Mouse (Mus musculus) bone marrow, adult 2 months (tissue): ENCODE measurements around the gene Ccdc82. TPM values are rescaled to one million over a fixed set of nuclear protein-coding genes. Genes with fewer than 3 reads are reported as not detected.
A peak's percentile ranks its signal among the peaks of the same experiment; 100 is the strongest.

Source experiments
- H3K27ac ChIP-seq: fragments of 200-500 bp; 2 replicates; pipeline ENCODE4 v1.5.1; 2012; ENCODE audit warnings: low read depth, mild to moderate bottlenecking, control low read depth, inconsistent platforms, low read length; ENCODE audit not compliant: control insufficient read depth, poor library complexity, insufficient read depth
- H3K4me1 ChIP-seq: fragments of 200-500 bp; 2 replicates; pipeline ENCODE4 v1.6.1; 2011; ENCODE audit warnings: low read length; ENCODE audit not compliant: control insufficient read depth, insufficient read depth
- H3K4me3 ChIP-seq: fragments of 200-500 bp; replicated peaks from 2 replicates; pipeline ENCODE3; 2011; ENCODE audit warnings: mild to moderate bottlenecking, low read depth, low read length, control low read depth; ENCODE audit not compliant: control insufficient read depth
- CTCF ChIP-seq: fragments of 200-500 bp; IDR thresholded peaks from 2 replicates; pipeline ENCODE4 v1.5.1; 2011; ENCODE audit warnings: low read length, control low read depth; ENCODE audit not compliant: control insufficient read depth, insufficient read depth
- POLR2A ChIP-seq: fragments of 200-500 bp; IDR thresholded peaks from 2 replicates; pipeline ENCODE4 v1.6.1; 2011; ENCODE audit warnings: low read depth, mild to moderate bottlenecking, control low read depth, low read length, borderline replicate concordance; ENCODE audit not compliant: control insufficient read depth
- WGBS: fragments of 180-500 bp; shearing (Covaris S2); methylation state at CpG from one replicate; pipeline ENCODE4 v1.1.7; 2018; 5-methylcytosine and 5-hydroxymethylcytosine counted together
- polyA plus RNA-seq: library from polyadenylated mRNA; stranded (reverse); fragments of >200 nt; gene quantifications from 2 replicates; pipeline ENCODE4 v1.2.4, GENCODE M21; 2011; ENCODE audit warnings: low replicate concordance; ENCODE audit not compliant: missing spikeins, insufficient read depth, insufficient read length

Ccdc82 gene
- polyA plus RNA-seq, 1 experiment = 22.8 TPM

- TF ChIP-seq POLR2A (no peak), CTCF (no peak)
- Histone ChIP-seq H3K4me3 (no peak overlapping the region), H3K4me1 (peaks cover 1% of the 10 kb centered on the region; the same call in 1 of the 2 replicates), H3K27ac (no peak overlapping the region)
- 38% methylated on average over 6 of the region's 6 CpGs for WGBS
Observed at GRCm38 (mm10) chr9:13302183-13302825, 55.5 kb downstream of the Ccdc82 start.

- no peak overlapping the region for H3K27ac ChIP-seq
- peaks cover 1% of the 10 kb centered on the region; the same call in 1 of the 2 replicates for H3K4me1 ChIP-seq
- no peak for TF ChIP-seq POLR2A
- TF ChIP-seq CTCF = no peak
Observed at GRCm38 (mm10) chr9:13303099-13303771, 56.5 kb downstream of the Ccdc82 start.

GRCm38 (mm10) chr9:13303976-13304375 lies 57.2 kb downstream of the Ccdc82 start:
- peak overlapping the region; percentile 33 for H3K27ac ChIP-seq
- H3K4me3 ChIP-seq = no peak overlapping the region
- WGBS = 11% methylated on average over 6 of the region's 6 CpGs
- TF ChIP-seq CTCF = no peak
- no peak for TF ChIP-seq POLR2A
- peaks cover 1% of the 10 kb centered on the region; the same call in 1 of the 2 replicates for H3K4me1 ChIP-seq

More at GRCm38 (mm10) chr9:13303099-13303771, 56.5 kb downstream of the Ccdc82 start:
- 59% methylated on average over 5 of the region's 5 CpGs for WGBS
- H3K4me3 ChIP-seq = no peak overlapping the region

GRCm38 (mm10) chr9:13306471-13306870 lies 59.7 kb downstream of the Ccdc82 start:
- Histone ChIP-seq H3K4me3 (no peak overlapping the region), H3K4me1 (peaks cover 1% of the 10 kb centered on the region; the same call in 1 of the 2 replicates), H3K27ac (no peak overlapping the region)
- TF ChIP-seq POLR2A (no peak), CTCF (no peak)
- WGBS = 84% methylated on average over 3 of the region's 3 CpGs

GRCm38 (mm10) chr9:13307226-13307625 lies 60.5 kb downstream of the Ccdc82 start:
- no peaks in the 10 kb centered on the region; the same call in 1 of the 2 replicates for H3K4me1 ChIP-seq
- TF ChIP-seq CTCF (no peak), POLR2A (no peak)
- no peak overlapping the region for H3K27ac ChIP-seq
- H3K4me3 ChIP-seq = no peak overlapping the region
- 81% methylated on average over 4 of the region's 4 CpGs for whole genome bisulfite sequencing

- TF ChIP-seq CTCF (no peak), POLR2A (no peak)
- no peak overlapping the region for H3K4me3 ChIP-seq
- no peaks in the 10 kb centered on the region; the same call in 1 of the 2 replicates for H3K4me1 ChIP-seq
- WGBS = 81% methylated on average over 8 of the region's 8 CpGs
- H3K27ac ChIP-seq = no peak overlapping the region
Observed at GRCm38 (mm10) chr9:13308718-13309117, 62.0 kb downstream of the Ccdc82 start.

GRCm38 (mm10) chr9:13309807-13310206 lies 63.1 kb downstream of the Ccdc82 start:
- WGBS = 79% methylated on average over 7 of the region's 7 CpGs
- TF ChIP-seq CTCF (no peak), POLR2A (no peak)
- no peak overlapping the region for H3K4me3 ChIP-seq

GRCm38 (mm10) chr9:13310236-13310635 lies 63.5 kb downstream of the Ccdc82 start:
- TF ChIP-seq CTCF = no peak
- no peak for TF ChIP-seq POLR2A
- WGBS = 67% methylated on average over 3 of the region's 3 CpGs
- Histone ChIP-seq H3K27ac (no peak overlapping the region), H3K4me1 (no peaks in the 10 kb centered on the region), H3K4me3 (no peak overlapping the region)

More at GRCm38 (mm10) chr9:13309807-13310206, 63.1 kb downstream of the Ccdc82 start:
- Histone ChIP-seq H3K27ac (no peak overlapping the region), H3K4me1 (no peaks in the 10 kb centered on the region)
